Mouse (Mus musculus) liver, embryonic 16.5 days (tissue): Measurements from ENCODE around the gene Slc16a14. TPM values are rescaled to one million over a fixed set of nuclear protein-coding genes. Genes with fewer than 3 reads are reported as not detected.
"Not testable (repeated sequence)": the region's sequence is repeated elsewhere in the genome, so short reads cannot be mapped to it uniquely, and the experiment has no call there.

Experiments used
- ATAC-seq: fragments of 200-750 bp; cut with Nextera tagmentation; 2 replicates; pipeline ENCODE4 v1.8.0; 2017; ENCODE audit warnings: low read depth, mild to moderate bottlenecking, moderate number of reproducible peaks, moderate library complexity
- H3K27ac ChIP-seq: fragments of 300-500 bp; sonication (generic); 2 replicates; pipeline ENCODE4 v1.5.1; 2014; ENCODE audit warnings: mild to moderate bottlenecking, low read length
- H3K27me3 ChIP-seq: fragments of 300-500 bp; sonication (generic); 2 replicates; pipeline ENCODE4 v1.6.1; 2014; ENCODE audit warnings: low read depth, low read length, mixed read lengths; ENCODE audit not compliant: control insufficient read depth, insufficient read depth
- H3K36me3 ChIP-seq: fragments of 300-500 bp; sonication (generic); 2 replicates; pipeline ENCODE4 v1.6.1; 2014; ENCODE audit warnings: mild to moderate bottlenecking; ENCODE audit not compliant: control insufficient read depth, insufficient read depth
- H3K4me1 ChIP-seq: fragments of 300-500 bp; sonication (generic); 2 replicates; pipeline ENCODE4 v1.6.1; 2014; ENCODE audit warnings: low read depth, low read length, mixed read lengths; ENCODE audit not compliant: control insufficient read depth
- H3K4me2 ChIP-seq: fragments of 300-500 bp; sonication (generic); 2 replicates; pipeline ENCODE4 v1.6.1; 2014; ENCODE audit warnings: low read depth, low read length, mixed read lengths
- H3K4me3 ChIP-seq: fragments of 300-500 bp; sonication (generic); 2 replicates; pipeline ENCODE4 v1.5.1; 2014; ENCODE audit warnings: low read depth, mild to moderate bottlenecking, low read length
- H3K9ac ChIP-seq: fragments of 300-500 bp; sonication (generic); 2 replicates; pipeline ENCODE4 v1.6.1; 2014; ENCODE audit warnings: low read depth, low read length
- H3K9me3 ChIP-seq: fragments of 300-500 bp; sonication (generic); replicated peaks from 2 replicates; pipeline ENCODE4 v1.6.1; 2016; ENCODE audit warnings: low read length; ENCODE audit not compliant: control insufficient read depth
- WGBS: fragments of 180-500 bp; shearing (Covaris S2); extraction: QIAGEN DNeasy Blood & Tissue Kit; methylation state at CpG from one replicate; pipeline ENCODE4 v1.1.7; 2014; ENCODE audit not compliant: insufficient replicate concordance; 5-methylcytosine and 5-hydroxymethylcytosine counted together
- polyA plus RNA-seq: library from polyadenylated mRNA; unstranded; fragments of >200 nt; fragmentation: Nextera tagmentation; extraction: Ambion mirVana; gene quantifications from 2 replicates; pipeline ENCODE4 v1.2.1, GENCODE M21; 2015

Slc16a14 gene
- 0.04 TPM in 1 of 2 replicates, not detected in the other for polyA plus RNA-seq

- peak within 1 kb of the TSS; percentile 26 for H3K4me3 ChIP-seq
- peak within 1 kb of the TSS; percentile 50 for H3K4me2 ChIP-seq
- no peaks in the 10 kb centered on the region for H3K36me3 ChIP-seq
- WGBS, result under 1% methylated on average over 55 of the region's 59 CpGs
- no peaks in the 10 kb centered on the region for H3K9me3 ChIP-seq
- H3K27ac ChIP-seq, result no peak within 1 kb of the TSS
- peaks cover 20% of the 10 kb centered on the region for H3K27me3 ChIP-seq
- no peak for ATAC-seq
- H3K9ac ChIP-seq, result no peak within 1 kb of the TSS
- peaks cover 4% of the 10 kb centered on the region; the same call in 1 of the 2 replicates for H3K4me1 ChIP-seq
These were observed at the start of gene Slc16a14 for GRCm38 (mm10) chr1:84934503-84935333. Gene Slc16a14 (minus strand): TSS chr1:84935134.

- ATAC-seq, H3K4me2 ChIP-seq, H3K9me3 ChIP-seq, H3K27me3 ChIP-seq, H3K4me1 ChIP-seq, H3K4me3 ChIP-seq, H3K27ac ChIP-seq, H3K9ac ChIP-seq, H3K36me3 ChIP-seq: not testable (repeated sequence)
- WGBS, result 12% methylated on average over 12 of the region's 12 CpGs
These were observed 26.8 kb upstream of the Slc16a14 start for GRCm38 (mm10) chr1:84961779-84962178.

- not testable (repeated sequence) for H3K36me3 ChIP-seq, H3K4me2 ChIP-seq, H3K27ac ChIP-seq, ATAC-seq, H3K4me1 ChIP-seq, H3K9ac ChIP-seq, H3K9me3 ChIP-seq, H3K4me3 ChIP-seq, H3K27me3 ChIP-seq
- WGBS, result 58% methylated on average over 4 of the region's 4 CpGs
These were observed 22.8 kb upstream of the Slc16a14 start for GRCm38 (mm10) chr1:84957713-84958112.

- H3K4me2 ChIP-seq, H3K27me3 ChIP-seq, H3K27ac ChIP-seq, H3K9ac ChIP-seq, H3K36me3 ChIP-seq, H3K4me1 ChIP-seq, H3K4me3 ChIP-seq, H3K9me3 ChIP-seq, ATAC-seq: not testable (repeated sequence)
- WGBS, result 73% methylated on average over 3 of the region's 3 CpGs
These were observed 21.8 kb upstream of the Slc16a14 start for GRCm38 (mm10) chr1:84956771-84957170.

- H3K27me3 ChIP-seq, result no peaks in the 10 kb centered on the region
- no peaks in the 10 kb centered on the region for H3K4me1 ChIP-seq
- 63% methylated on average over 10 of the region's 10 CpGs for WGBS
- no peak overlapping the region for H3K4me2 ChIP-seq
- no peaks in the 10 kb centered on the region for H3K36me3 ChIP-seq
- no peak for ATAC-seq
- no peaks in the 10 kb centered on the region for H3K9me3 ChIP-seq
- no peak overlapping the region for H3K9ac ChIP-seq
- no peak overlapping the region for H3K27ac ChIP-seq
- no peak overlapping the region for H3K4me3 ChIP-seq
These were observed 17.7 kb upstream of the Slc16a14 start for GRCm38 (mm10) chr1:84952456-84953181.

GRCm38 (mm10) chr1:84951566-84951965 lies 16.6 kb upstream of the Slc16a14 start:
- Histone ChIP-seq H3K4me2 (no peak overlapping the region), H3K9me3 (no peaks in the 10 kb centered on the region), H3K27me3 (no peaks in the 10 kb centered on the region), H3K4me1 (no peaks in the 10 kb centered on the region), H3K36me3 (no peaks in the 10 kb centered on the region), H3K9ac (no peak overlapping the region), H3K27ac (no peak overlapping the region), H3K4me3 (no peak overlapping the region)
- no peak for ATAC-seq
- 59% methylated on average over 3 of the region's 3 CpGs for WGBS

GRCm38 (mm10) chr1:84947390-84947789 lies 12.5 kb upstream of the Slc16a14 start:
- ATAC-seq, result peak; percentile 43; the same call in 1 of the 2 replicates
- H3K9me3 ChIP-seq, result no peaks in the 10 kb centered on the region
- no peaks in the 10 kb centered on the region for H3K27me3 ChIP-seq
- no peaks in the 10 kb centered on the region for H3K36me3 ChIP-seq
- H3K4me3 ChIP-seq, result no peak overlapping the region
- no peaks in the 10 kb centered on the region for H3K4me1 ChIP-seq
- H3K4me2 ChIP-seq, result no peak overlapping the region
- WGBS, result 57% methylated on average over 2 of the region's 2 CpGs
- no peak overlapping the region for H3K27ac ChIP-seq
- H3K9ac ChIP-seq, result no peak overlapping the region

- Histone ChIP-seq H3K36me3 (no peaks in the 10 kb centered on the region), H3K4me2 (no peak overlapping the region), H3K4me1 (no peaks in the 10 kb centered on the region), H3K9ac (no peak overlapping the region), H3K27me3 (no peaks in the 10 kb centered on the region), H3K9me3 (no peaks in the 10 kb centered on the region), H3K27ac (no peak overlapping the region), H3K4me3 (no peak overlapping the region)
- ATAC-seq, result no peak
- WGBS, result 83% methylated on average over 3 of the region's 3 CpGs
These were observed 11.0 kb upstream of the Slc16a14 start for GRCm38 (mm10) chr1:84945950-84946349.

- Histone ChIP-seq H3K9me3 (no peaks in the 10 kb centered on the region), H3K27ac (no peak overlapping the region), H3K27me3 (no peaks in the 10 kb centered on the region), H3K9ac (no peak overlapping the region), H3K36me3 (no peaks in the 10 kb centered on the region), H3K4me2 (no peak overlapping the region), H3K4me3 (no peak overlapping the region), H3K4me1 (no peaks in the 10 kb centered on the region)
- 75% methylated on average over 4 of the region's 4 CpGs for WGBS
- no peak for ATAC-seq
These were observed 8.6 kb upstream of the Slc16a14 start for GRCm38 (mm10) chr1:84943549-84943948.
